Mouse (Mus musculus): ENCODE measurements around the gene Cdr2l.
"Not testable (repeated sequence)": the region's sequence is repeated elsewhere in the genome, so short reads cannot be mapped to it uniquely, and the experiment has no call there.

The Cdr2l gene

GRCm38 (mm10) chr11:115372015-115372414, 9.7 kb upstream of the Cdr2l start:
- no peak for DNase-seq

GRCm38 (mm10) chr11:115372737-115373136, 9.0 kb upstream of the Cdr2l start:
- DNase-seq, result no peak

- peak; percentile 73 to 80 for DNase-seq
These were observed 7.7 kb upstream of the Cdr2l start for GRCm38 (mm10) chr11:115373805-115374694.

- no peak for DNase-seq
These were observed 6.9 kb upstream of the Cdr2l start for GRCm38 (mm10) chr11:115374695-115375425.

GRCm38 (mm10) chr11:115376722-115377121, 5.0 kb upstream of the Cdr2l start:
- DNase-seq, result no peak

- no peak for DNase-seq
These were observed 4.5 kb upstream of the Cdr2l start for GRCm38 (mm10) chr11:115377254-115377653.

GRCm38 (mm10) chr11:115377854-115378253, 3.9 kb upstream of the Cdr2l start:
- no peak for DNase-seq

GRCm38 (mm10) chr11:115381276-115381675, 440 bp upstream of the Cdr2l start:
- DNase-seq, result no peak

GRCm38 (mm10) chr11:115382891-115383290, 1.2 kb downstream of the Cdr2l start:
- no peak for DNase-seq

GRCm38 (mm10) chr11:115383701-115384474, 2.2 kb downstream of the Cdr2l start:
- peak; percentile 72 to 78 for DNase-seq

- peak; percentile 31 to 52 for DNase-seq
These were observed 2.9 kb downstream of the Cdr2l start for GRCm38 (mm10) chr11:115384587-115384986.

- not testable (repeated sequence) for DNase-seq
These were observed 5.1 kb downstream of the Cdr2l start for GRCm38 (mm10) chr11:115386859-115387258.

- DNase-seq, result no peak
These were observed 9.6 kb downstream of the Cdr2l start for GRCm38 (mm10) chr11:115391358-115391757.

- no peak for DNase-seq
These were observed 12.1 kb downstream of the Cdr2l start for GRCm38 (mm10) chr11:115393721-115394325.

- DNase-seq, result no peak
These were observed 16.4 kb downstream of the Cdr2l start for GRCm38 (mm10) chr11:115398085-115398484.

GRCm38 (mm10) chr11:115400126-115400525, 18.4 kb downstream of the Cdr2l start:
- DNase-seq, result no peak

- no peak for DNase-seq
These were observed 19.1 kb downstream of the Cdr2l start for GRCm38 (mm10) chr11:115400630-115401391.

GRCm38 (mm10) chr11:115403338-115404124, 21.8 kb downstream of the Cdr2l start, which contains the start of gene Mrpl58:
TSS of gene Mrpl58 (plus strand) at chr11:115403752.
- peak; percentile 87 to 93 for DNase-seq

- DNase-seq, result no peak
These were observed 24.0 kb downstream of the Cdr2l start for GRCm38 (mm10) chr11:115405723-115406122.

GRCm38 (mm10) chr11:115406858-115407401, 25.2 kb downstream of the Cdr2l start:
- DNase-seq, result no peak

Data from kidney, postnatal 4 days (tissue).